Mouse (Mus musculus) frontal cortex, adult (tissue): ENCODE results near the gene Tmem140.
A peak's percentile ranks its signal among the peaks of the same experiment; 100 is the strongest.

ENCODE experiments used
- ATAC-seq: cut with Nextera tagmentation; 2 replicates; pipeline ENCODE4 v1.9.2; 2017; ENCODE audit warnings: mild to moderate bottlenecking, moderate library complexity, mixed read lengths; ENCODE audit not compliant: low TSS enrichment

The Tmem140 gene

DNA sequence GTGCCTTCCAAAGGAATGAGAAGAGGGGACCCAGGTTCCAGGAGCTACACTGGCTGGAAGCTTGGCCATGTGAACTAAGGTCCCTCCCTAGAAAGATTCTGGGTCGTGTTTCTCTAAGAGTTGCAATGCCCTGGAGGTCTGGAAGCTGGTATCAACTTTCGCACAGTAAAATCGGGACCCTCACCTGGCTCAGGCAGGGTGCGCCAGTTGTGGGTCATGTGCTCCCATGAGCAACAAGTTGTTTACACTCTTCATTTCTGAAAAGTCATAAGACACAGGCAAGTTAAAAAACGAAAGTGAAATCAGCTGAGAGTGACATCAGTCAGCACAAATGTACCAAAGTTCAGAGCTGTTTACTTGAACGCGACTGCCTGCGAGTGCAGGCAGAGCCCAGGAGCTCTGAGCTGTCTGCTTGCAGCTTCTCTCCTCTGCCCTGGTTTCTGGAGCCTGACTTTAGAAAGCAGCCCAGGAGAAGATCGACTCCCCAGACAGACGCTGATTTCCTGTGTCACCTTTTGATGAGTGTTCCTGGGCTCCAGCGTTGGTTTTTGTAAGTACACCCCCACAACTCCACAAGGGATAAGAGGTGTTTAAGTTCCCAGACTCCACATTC, at the start of gene Tmem140:
Gene Tmem140 (plus strand): TSS at position 356 of the 613 bp plus-strand sequence.
- ATAC-seq: no peak

DNA sequence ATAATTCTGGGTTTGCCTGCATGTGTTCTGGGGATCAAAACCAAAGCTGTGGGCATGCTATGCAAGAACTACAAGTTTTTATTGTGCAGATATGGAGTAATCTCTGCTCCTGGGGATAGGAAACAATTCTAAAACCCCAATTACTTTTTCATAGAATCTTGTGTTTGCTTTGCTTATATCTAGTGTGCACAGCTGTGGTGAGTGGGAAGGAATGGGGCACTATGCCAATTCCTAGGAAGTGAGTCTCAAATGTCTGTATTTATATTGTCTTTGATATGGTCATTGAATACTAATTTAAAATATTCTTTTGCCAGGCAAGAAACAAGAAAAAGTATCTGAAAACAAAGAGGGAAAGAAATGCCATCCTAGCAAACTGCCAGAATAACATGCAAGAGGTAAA, 38.5 kb upstream of the Tmem140 start:
- ATAC-seq: no peak

DNA sequence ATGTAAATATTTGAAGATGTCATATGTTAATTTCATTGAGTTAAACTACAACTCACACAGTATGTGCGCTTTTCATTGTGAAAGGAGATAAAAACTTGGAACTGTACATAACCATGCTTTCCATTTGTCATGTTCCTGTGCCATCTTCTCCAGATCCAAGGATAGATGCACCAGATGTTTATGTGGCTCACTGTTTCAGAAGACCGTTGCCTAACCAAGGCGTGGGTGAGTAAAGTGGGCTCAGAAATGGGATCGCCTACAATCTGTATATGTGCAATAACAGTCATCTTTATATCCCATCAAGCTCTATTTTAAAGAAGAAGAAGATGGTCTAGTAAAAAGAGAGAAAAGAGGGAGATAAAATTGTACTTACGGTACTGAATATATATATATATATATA, 30.6 kb upstream of the Tmem140 start:
- ATAC-seq: peak; percentile 99

DNA sequence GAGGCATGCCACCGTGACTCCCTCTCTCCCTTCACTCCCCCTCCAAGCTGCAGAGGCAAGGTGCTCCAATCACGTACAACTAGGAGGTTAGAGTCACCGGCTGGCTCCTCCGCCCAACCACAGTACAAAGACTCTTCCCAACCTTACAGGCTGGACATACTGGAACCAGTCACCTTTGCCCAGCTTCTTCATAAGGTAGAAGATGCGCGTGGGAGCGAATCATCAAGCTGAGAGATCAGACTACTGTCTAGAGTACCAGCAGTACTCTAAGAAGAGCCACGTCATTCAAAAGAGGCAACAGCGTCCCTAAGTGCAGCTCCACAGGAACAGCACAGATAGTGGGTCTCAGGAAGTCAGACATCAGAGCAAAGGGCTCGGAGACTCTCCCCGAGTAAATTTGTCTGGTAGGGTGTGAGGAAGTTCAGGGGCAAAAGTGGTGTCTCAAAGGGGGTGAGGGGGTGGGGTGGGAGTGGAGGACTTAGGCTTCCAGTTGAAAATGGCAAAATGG, 1.3 kb upstream of the Tmem140 start:
- ATAC-seq: no peak

GRCm38 (mm10) chr6:34862381-34862780, 565 bp upstream of the Tmem140 start:
- ATAC-seq: no peak

DNA sequence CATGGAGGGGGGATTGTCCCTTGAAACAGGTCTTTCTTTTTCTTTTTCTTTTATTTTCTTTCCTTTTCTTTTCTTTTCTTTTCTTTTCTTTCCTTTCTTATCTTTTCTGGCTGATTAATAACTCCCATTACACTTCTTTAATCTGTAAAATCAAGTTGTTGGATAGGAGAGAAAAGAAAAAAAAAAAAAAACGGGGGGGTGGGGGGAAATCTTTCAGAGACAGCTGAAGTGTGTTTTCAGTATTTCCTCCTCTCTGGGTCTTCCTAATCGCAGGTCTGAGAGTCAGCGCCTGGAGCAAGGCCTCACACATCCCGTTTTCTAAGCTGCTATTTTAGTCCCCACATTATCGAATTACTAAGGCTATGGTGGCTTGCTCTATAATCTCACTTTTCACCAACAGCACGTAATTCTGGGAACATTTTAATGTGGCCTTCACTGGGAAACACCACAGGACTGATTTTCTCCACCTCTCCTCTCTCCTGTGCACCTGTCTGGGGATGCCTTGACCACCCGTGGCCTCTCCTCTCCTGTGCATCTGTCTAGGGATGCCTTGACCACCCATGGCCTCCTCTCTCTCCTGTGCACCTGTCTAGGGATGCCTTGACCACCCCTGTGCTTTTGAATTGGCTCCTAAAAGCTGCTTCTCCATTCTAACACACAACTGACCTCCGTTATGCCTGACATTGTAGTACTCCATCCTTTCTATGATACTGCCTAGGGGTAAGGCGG, 1.0 kb downstream of the Tmem140 start:
- no peak for ATAC-seq

DNA sequence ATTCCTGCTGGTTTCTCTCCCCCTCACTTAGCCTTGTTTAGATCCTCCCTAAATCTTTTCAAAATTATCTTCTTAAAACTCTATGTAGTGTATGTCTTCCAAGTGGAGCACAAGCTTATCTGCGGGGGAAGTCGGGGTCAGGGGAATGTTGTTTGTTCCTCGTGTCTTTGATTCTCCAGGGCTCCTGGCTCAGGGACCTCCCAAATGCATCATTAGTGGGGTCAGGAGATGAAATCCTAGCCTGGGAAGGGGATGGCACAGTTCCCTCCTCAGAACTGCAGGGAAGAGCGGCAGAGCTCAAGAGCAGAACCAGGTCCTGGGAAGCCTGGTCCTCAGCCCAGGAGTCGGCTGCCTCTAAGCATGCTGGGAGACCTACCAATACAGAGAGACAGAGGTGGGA, 2.3 kb downstream of the Tmem140 start:
- ATAC-seq: no peak

DNA sequence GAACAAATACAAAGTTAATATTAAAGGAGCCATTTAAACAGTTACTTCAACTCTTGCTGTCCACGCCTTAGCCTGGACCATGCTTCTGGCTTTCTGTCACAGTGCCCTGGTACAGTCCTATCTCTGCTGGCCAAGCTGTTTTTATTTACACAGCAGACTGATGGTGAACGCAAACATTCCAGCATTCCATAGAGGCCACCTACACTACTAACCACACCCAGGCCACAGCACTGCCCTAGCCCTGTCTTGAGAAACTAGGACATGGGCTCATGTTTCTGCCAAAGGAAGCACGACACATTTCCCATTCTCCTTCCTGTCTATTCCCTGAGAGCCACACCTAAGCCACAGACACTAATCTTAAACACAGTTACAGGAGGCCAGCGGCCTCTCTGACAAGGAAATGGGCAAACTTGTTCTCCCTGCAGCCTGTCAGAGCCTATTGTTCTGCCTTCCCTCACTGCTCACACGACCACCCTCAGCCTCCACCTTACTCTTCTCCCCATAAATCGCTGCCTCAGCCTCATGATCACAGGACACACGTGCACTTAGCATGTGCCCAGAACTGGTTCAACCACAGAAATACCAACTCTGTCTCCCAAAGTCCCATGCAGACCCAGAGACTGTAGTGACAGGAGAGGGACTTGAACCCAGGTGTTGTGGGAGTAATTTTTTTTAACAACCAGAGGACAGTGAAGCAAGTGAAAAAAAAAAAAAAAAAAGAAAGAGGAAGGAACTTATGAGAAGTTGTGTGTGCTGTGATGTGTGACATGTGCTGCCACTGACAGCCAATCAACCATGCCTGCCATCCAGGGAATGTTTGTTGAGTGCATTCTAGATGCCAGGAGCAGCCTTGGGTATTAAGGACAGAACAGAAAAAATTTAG, 3.0 kb downstream of the Tmem140 start:
- ATAC-seq: no peak

DNA sequence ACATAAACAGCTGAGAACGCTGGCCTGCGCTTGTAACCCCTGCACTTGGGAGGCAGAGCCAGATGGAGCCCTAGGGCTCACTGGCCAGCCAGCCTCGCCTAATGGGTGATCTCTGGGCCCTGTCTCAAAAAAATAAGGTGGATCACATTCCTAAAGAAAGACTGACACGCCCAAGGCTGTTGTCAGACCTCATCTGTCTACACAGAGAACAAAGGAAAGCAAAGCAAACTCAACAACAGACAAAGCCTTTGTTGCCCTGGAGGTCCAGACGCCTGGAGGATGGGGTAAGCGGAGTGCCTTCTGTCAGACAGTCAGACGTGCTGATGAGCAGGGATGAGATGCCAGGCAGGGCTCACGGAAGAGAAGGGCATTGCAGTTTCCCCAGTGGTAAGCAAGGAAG, 3.8 kb downstream of the Tmem140 start:
- no peak for ATAC-seq

DNA sequence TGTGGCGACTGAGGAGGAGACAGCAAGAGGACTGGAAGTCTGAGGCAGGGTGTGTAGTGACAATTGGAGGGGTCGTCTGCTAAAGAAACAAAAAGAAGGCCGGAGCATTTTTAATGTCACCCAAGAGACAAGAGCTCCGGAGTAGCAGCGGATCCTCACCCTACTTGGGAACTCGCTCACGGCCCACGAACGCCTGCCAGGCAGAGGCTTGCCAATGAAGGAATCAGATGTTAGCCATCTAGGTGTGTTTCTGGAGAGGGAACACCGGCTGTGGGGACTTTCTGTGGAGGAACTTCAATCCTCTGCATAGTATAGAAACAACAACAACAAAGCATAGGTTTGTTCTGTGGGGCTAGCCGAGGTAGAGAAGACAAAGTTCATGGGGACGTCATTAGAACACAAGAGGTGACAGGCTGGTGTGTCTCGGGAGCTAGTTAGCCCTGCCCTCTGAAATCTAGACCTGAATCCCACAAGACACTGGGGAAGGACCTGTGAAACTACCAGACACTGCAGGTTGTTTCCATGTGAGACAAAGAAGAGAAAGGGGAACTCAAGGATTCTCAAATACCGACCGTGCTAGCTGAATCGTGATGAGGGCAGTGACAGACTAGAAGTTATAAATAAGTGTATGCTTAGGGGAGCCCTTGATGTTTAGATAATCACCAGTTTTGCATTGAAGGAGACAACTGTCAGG, 4.5 kb downstream of the Tmem140 start:
- ATAC-seq: no peak

DNA sequence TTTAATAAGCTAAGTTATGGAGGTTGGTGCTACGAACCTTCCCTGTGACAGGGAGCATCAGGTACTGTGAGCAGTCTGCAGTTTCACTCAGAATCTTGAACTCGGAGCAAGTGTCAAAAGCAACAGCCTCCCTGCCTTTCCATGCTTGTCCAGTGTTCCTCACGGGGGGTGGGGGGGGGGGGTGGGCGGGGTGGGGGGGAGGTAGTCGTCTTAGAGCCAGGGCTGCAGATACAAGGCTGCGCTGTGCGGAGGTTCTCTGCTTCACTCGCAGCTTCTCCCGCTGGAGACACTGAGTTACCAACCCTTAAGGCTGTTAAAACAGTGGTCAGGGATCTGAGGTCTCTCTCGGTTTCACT, 5.0 kb downstream of the Tmem140 start:
- no peak for ATAC-seq

DNA sequence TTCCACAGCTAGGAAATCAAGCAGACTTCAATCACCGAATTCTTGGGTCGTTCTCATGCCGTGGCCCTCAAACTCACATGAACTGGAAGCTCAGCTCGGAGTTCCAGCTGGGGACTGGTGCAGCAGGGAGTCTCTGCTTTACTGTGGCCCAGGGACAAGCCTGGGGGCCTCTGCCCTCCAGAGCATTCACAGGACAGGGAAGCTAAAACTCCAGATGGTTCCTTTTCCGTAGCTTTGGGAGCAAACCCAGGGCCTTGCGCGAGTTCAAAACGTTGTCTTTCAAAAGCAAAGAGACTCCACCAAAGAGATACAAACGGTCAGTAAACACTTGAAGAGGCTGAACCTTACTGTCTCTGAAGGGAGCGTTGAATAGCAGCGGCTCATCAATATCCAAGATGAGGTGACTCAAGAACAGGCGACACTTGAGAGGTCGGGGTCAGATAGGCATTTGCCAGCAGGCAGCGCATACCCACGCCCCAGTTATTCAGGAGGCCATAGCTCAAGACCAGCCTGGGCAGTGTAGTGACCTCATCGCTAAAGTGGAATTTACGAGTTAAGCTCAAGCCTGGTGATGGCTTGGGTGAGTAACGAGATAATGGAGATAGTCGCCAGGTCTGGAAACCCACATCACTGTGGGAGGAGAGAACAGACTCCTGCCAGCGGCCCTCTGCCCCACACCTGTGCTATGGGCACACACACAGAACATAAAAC, 5.7 kb downstream of the Tmem140 start:
- no peak for ATAC-seq

DNA sequence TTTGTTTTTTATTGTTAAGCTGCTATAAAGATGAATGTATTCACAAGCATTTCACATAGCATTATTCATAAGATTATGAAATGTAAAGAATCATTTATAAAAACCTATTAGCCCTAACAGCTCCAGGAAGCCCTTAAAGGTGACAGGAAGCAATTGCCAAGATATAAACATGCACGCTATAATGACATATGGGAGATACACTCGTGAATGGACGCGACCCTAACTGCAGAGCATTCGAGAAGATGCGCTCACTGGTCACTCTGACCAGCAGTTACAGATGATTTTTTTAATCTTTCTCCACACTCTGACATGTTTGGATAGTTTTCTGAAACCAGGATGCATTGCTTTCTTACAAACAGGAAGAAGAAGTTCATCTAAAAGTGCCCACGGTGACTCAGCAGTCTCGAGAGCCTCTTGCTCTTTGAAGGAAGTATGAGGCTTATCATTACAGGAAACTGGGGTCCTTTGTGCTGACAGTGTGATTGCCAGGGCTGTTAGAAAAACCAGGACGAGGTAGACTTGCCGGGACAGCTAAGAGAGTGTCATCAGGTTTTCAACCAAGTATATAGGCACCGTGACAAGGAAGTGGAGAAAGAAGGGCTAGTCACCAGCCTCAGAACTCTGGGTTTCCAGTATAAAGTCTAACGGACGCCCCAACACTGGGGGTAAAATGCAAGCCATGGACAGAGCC, 6.4 kb downstream of the Tmem140 start:
- no peak for ATAC-seq

DNA sequence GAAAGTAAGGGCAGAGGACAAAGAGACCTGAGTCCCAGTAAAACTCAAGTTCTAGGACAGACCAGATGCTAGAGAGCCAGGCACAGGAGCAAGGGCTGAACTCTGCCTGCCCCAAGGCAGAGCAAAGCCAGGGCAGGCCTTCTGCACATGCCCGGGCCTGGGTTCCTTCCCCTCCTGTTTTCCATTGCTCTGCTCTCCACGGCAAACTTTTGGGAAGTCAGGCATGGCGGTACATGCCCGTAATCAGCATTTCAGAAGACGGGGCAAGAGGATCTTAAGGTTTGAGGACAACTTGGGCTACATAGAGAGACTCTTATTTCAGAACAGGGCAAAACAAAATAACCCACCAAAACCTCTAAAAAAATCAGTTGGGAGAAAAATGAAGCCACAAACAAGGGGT, 7.2 kb downstream of the Tmem140 start:
- no peak for ATAC-seq

- ATAC-seq: no peak
Measured at GRCm38 (mm10) chr6:34870724-34871123, 7.8 kb downstream of the Tmem140 start.

GRCm38 (mm10) chr6:34871929-34872328, 9.0 kb downstream of the Tmem140 start:
- ATAC-seq: no peak

DNA sequence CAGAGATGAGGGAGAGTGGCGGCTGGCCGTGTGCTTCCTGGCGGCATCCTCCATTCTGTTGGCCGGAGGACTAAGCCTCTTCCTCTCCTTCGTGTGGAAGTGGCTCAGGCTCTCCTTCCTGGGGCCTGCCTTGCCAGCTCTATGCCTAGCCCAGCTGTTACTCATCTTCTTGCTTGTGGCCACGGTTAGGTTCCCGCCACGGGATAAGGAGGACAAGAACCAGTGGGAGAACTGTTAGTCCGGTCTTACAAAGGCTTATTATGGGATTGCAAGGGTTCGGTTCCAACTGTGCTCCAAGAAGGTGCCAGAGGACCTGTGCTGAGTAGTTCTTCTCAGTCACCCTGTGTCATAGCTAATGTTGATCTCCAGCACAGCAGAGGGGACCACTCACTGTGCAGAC, 9.9 kb downstream of the Tmem140 start:
- ATAC-seq: no peak

GRCm38 (mm10) chr6:34874101-34874921, 11.4 kb downstream of the Tmem140 start:
- ATAC-seq: 0 out of 2 replicates have a peak, but pooled peaks have one; percentile 0

DNA sequence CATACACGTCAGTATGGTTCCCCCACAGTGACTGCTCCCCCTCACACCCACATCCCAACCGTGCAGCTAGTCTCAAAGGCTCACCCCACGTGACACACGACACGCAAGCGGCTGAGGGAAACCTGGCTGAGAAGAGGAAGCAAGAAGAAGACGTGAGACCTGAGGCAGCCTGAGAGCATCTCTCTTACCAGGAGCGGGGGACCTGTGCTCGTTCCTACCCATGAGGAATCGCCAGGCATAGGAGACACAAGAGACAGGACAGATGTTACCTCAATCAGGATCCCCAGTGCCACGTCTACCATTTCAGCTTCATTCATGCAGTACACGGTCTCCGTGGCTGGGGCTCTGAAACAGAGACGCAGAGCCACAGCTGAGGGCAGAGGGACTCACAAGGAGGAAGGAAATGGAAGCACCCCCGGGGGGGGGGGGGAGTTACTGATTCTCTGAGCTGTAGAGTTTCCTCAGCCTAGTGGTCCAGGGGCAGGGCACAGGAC, 12.4 kb downstream of the Tmem140 start:
- ATAC-seq: no peak
